Comparison of ENCODE assay signal across 15 mouse cellular contexts in the genomic region with DNA sequence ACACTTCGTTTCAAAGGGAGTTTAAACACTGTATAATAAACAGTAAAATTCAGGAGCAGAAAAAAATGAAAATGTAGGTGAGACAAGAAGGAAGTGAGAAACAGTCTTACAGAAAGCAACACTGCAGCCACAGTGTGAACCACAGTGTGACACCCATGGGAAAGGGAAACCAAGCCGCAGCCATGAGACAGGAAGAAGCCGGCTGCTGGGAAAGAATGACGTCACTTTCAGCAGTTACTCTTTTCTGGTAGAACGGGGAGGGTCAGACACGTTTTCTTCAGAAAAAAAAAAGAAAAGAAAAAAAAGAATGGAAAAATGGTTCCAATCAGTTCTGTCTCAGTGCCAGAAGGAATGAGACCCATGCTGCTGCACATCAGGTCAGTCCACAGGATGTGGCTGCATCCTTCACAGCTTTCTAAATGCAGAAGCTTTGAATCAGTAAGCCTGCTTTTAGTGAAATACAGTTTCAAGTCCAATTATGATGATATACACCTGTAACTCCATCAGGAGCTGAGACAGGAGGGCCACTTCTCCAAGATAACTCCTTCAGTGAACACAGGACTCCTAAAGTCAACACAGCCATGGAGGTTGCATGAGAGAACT.
DNase-seq lines count a peak whose midpoint lies in the region; ATAC-seq and TF ChIP-seq lines count a peak whose summit lies in the region.
"Had no signal": no experiment of that assay in that cellular context is flagged by ENCODE, and none has a peak within 500 bp of the region (broad histone marks: within the 10 kb centered on the region; RNA-seq: fewer than 3 reads in every experiment).

No protein-coding gene starts in this region.

- no peak overlapping the region for H3K4me2 ChIP-seq in midbrain, embryonic 14.5 days (ENCODE audit: low read length)
- no peak overlapping the region for H3K4me2 ChIP-seq in stomach, postnatal 0 days (replicated peaks; ENCODE audit: low read depth)
- H3K4me2 ChIP-seq: limb, embryonic 13.5 days had no signal

- WGBS in liver, adult 2 months: 62% methylated on average over 6 of the region's 6 CpGs
- 80% methylated on average over 6 of the region's 6 CpGs for WGBS in midbrain, embryonic 14.5 days
- WGBS in stomach, postnatal 0 days: 64% methylated on average over 6 of the region's 6 CpGs

- H3K27ac ChIP-seq in liver, adult 2 months (replicated peaks; ENCODE audit: insufficient read depth, low read depth, low read length): no peak overlapping the region
- H3K27ac ChIP-seq in midbrain, embryonic 14.5 days (replicated peaks; ENCODE audit: low read depth, low read length): no peak overlapping the region
- no peak overlapping the region for H3K27ac ChIP-seq in stomach, postnatal 0 days (replicated peaks)
- H3K27ac ChIP-seq: forebrain, embryonic 10.5 days; gastrocnemius, adult 2 months; hindbrain, embryonic 10.5 days; limb, embryonic 13.5 days had no signal

- no peak for TF ChIP-seq POLR2A in liver, adult 2 months (IDR thresholded peaks at IDR 0.05; ENCODE audit: extremely low read depth, insufficient read depth, low read length)

- H3K9me3 ChIP-seq in midbrain, embryonic 14.5 days (ENCODE audit: control insufficient read depth, low read length): no peaks in the 10 kb centered on the region
- H3K9me3 ChIP-seq in stomach, postnatal 0 days (ENCODE audit: control insufficient read depth, low read length): no peaks in the 10 kb centered on the region
- H3K9me3 ChIP-seq: forebrain, embryonic 10.5 days; hindbrain, embryonic 10.5 days; limb, embryonic 13.5 days had no signal

- no peak overlapping the region for H3K4me3 ChIP-seq in liver, adult 2 months (ENCODE audit: insufficient read depth, low read depth, low read length)
- no peak overlapping the region for H3K4me3 ChIP-seq in midbrain, embryonic 14.5 days (replicated peaks; ENCODE audit: low read depth, low read length)
- no peak overlapping the region for H3K4me3 ChIP-seq in stomach, postnatal 0 days (ENCODE audit: low read depth, low read length)
- H3K4me3 ChIP-seq: forebrain, embryonic 10.5 days; gastrocnemius, adult 2 months; hindbrain, embryonic 10.5 days; limb, embryonic 13.5 days; myocyte had no signal

- no peak for TF ChIP-seq EP300 in stomach, postnatal 0 days (optimal IDR thresholded peaks at IDR 0.05)

- TF ChIP-seq CTCF in liver, adult 2 months (IDR thresholded peaks at IDR 0.05; ENCODE audit: low read depth, low read length): no peak
- no peak for TF ChIP-seq CTCF in stomach, postnatal 0 days (IDR thresholded peaks at IDR 0.05; ENCODE audit: low read depth)

- H3K79me2 ChIP-seq in liver, adult 2 months (ENCODE audit: control insufficient read depth, insufficient read depth, low read length): no peaks in the 10 kb centered on the region

- peak; percentile 2 for DNase-seq in liver, adult 2 months (ENCODE audit: extremely low read depth, low read depth, low spot score)
- no peak for DNase-seq in liver
- peak; percentile 76 for DNase-seq in induced T-regulatory cell, adult 2 months (ENCODE audit: low read depth)
- DNase-seq in thymus, postnatal 0 days (ENCODE audit: low spot score): peak; percentile 75
- DNase-seq in adrenal gland, postnatal 36 days: no peak
- DNase-seq in midbrain, embryonic 14.5 days: no peak
- no peak for DNase-seq in stomach, postnatal 0 days (ENCODE audit: low spot score)
- DNase-seq: gastrocnemius, adult 2 months; kidney, adult 8-10 months; lung, postnatal 4 days had no signal

- ATAC-seq in CD4-positive, CD25-positive, alpha-beta regulatory T cell, adult 4 months: peak; percentile 95
- no peak for ATAC-seq in midbrain, embryonic 14.5 days (ENCODE audit: low FRiP score, low TSS enrichment)
- no peak for ATAC-seq in stomach, postnatal 0 days (ENCODE audit: low FRiP score, low TSS enrichment)

- H3K4me1 ChIP-seq in liver, adult 2 months (ENCODE audit: control insufficient read depth, insufficient read depth, low read length): no peaks in the 10 kb centered on the region
- H3K4me1 ChIP-seq in midbrain, embryonic 14.5 days (ENCODE audit: control insufficient read depth, insufficient read depth, low read length): no peaks in the 10 kb centered on the region
- H3K4me1 ChIP-seq in stomach, postnatal 0 days (replicated peaks; ENCODE audit: control insufficient read depth, insufficient read depth): no peaks in the 10 kb centered on the region
- H3K4me1 ChIP-seq: forebrain, embryonic 10.5 days; hindbrain, embryonic 10.5 days; limb, embryonic 13.5 days had no signal

- H3K36me3 ChIP-seq in liver, adult 2 months (ENCODE audit: control insufficient read depth, insufficient read depth, low read length): no peaks in the 10 kb centered on the region
- no peaks in the 10 kb centered on the region for H3K36me3 ChIP-seq in midbrain, embryonic 14.5 days (ENCODE audit: control insufficient read depth, insufficient read depth, low read length)
- no peaks in the 10 kb centered on the region for H3K36me3 ChIP-seq in stomach, postnatal 0 days (ENCODE audit: control insufficient read depth, insufficient read depth, low read length)
- H3K36me3 ChIP-seq: forebrain, embryonic 10.5 days; hindbrain, embryonic 10.5 days; limb, embryonic 13.5 days had no signal

- no peaks in the 10 kb centered on the region for H3K27me3 ChIP-seq in liver, adult 2 months (ENCODE audit: control insufficient read depth, insufficient read depth, low read length)
- H3K27me3 ChIP-seq in midbrain, embryonic 14.5 days (ENCODE audit: control insufficient read depth, insufficient read depth, low read length): no peaks in the 10 kb centered on the region
- no peaks in the 10 kb centered on the region for H3K27me3 ChIP-seq in stomach, postnatal 0 days (ENCODE audit: control insufficient read depth, insufficient read depth, low read length)
- H3K27me3 ChIP-seq: limb, embryonic 13.5 days had no signal

- no peak overlapping the region for H3K9ac ChIP-seq in liver, adult 2 months (ENCODE audit: low read depth, low read length)
- no peak overlapping the region for H3K9ac ChIP-seq in midbrain, embryonic 14.5 days (replicated peaks; ENCODE audit: low read length)
- no peak overlapping the region for H3K9ac ChIP-seq in stomach, postnatal 0 days (ENCODE audit: low read length)
- H3K9ac ChIP-seq: limb, embryonic 13.5 days had no signal

Comparison
In these comparisons a context has a peak if more than half of its experiments do, and no peak if none do; other contexts are left out.
1. DNase-seq: peak in liver, adult 2 months (single experiment), induced T-regulatory cell, adult 2 months (single experiment) and thymus, postnatal 0 days (single experiment); none in liver (single experiment), adrenal gland, postnatal 36 days (0 of 2), midbrain, embryonic 14.5 days (single experiment) and stomach, postnatal 0 days (single experiment).